Mouse (Mus musculus) midbrain, embryonic 15.5 days (tissue): ENCODE data around the gene Trappc6a. TPM values are rescaled to one million over a fixed set of nuclear protein-coding genes. Genes with fewer than 3 reads are reported as not detected.

Source experiments
- ATAC-seq: fragments of 200-750 bp; cut with Nextera tagmentation; replicated peaks from 2 replicates; pipeline ENCODE4 v1.8.0; 2017; ENCODE audit warnings: moderate TSS enrichment
- H3K27ac ChIP-seq: fragments of 300-500 bp; sonication (generic); 2 replicates; pipeline ENCODE4 v1.5.1; 2015; ENCODE audit warnings: mild to moderate bottlenecking, inconsistent platforms
- H3K27me3 ChIP-seq: fragments of 300-500 bp; sonication (generic); replicated peaks from 2 replicates; pipeline ENCODE4 v1.6.1; 2015; ENCODE audit warnings: inconsistent platforms
- H3K36me3 ChIP-seq: fragments of 300-500 bp; sonication (generic); replicated peaks from 2 replicates; pipeline ENCODE4 v1.6.1; 2015; ENCODE audit warnings: inconsistent platforms
- H3K4me1 ChIP-seq: fragments of 300-500 bp; sonication (generic); 2 replicates; pipeline ENCODE4 v1.6.1; 2015; ENCODE audit warnings: inconsistent platforms
- H3K4me2 ChIP-seq: fragments of 300-500 bp; sonication (generic); 2 replicates; pipeline ENCODE4 v1.6.1; 2015; ENCODE audit warnings: inconsistent platforms, mild to moderate bottlenecking, moderate library complexity
- H3K4me3 ChIP-seq: fragments of 300-500 bp; sonication (generic); 2 replicates; pipeline ENCODE4 v1.5.1; 2015; ENCODE audit warnings: mild to moderate bottlenecking, inconsistent platforms
- H3K9ac ChIP-seq: fragments of 300-500 bp; sonication (generic); 2 replicates; pipeline ENCODE4 v1.6.1; 2015; ENCODE audit warnings: mild to moderate bottlenecking, inconsistent platforms
- H3K9me3 ChIP-seq: fragments of 300-500 bp; sonication (generic); 2 replicates; pipeline ENCODE4 v1.6.1; 2016; ENCODE audit warnings: inconsistent platforms
- WGBS: fragments of 180-500 bp; shearing (Covaris S2); methylation state at CpG from one replicate; pipeline ENCODE4 v1.1.7; 2015; ENCODE audit warnings: mixed read lengths; 5-methylcytosine and 5-hydroxymethylcytosine counted together
- polyA plus RNA-seq: library from polyadenylated mRNA; unstranded; fragments of >200 nt; fragmentation: Nextera tagmentation; extraction: Ambion mirVana; gene quantifications from 2 replicates; pipeline ENCODE4 v1.2.1, GENCODE M21; 2015

Trappc6a gene
- polyA plus RNA-seq, 1 experiment from 2014 or later: 38.3 TPM

GRCm38 (mm10) chr7:19540771-19541566 lies 32.8 kb downstream of the Trappc6a start:
- Histone ChIP-seq H3K9me3 (no peaks in the 10 kb centered on the region), H3K27ac (no peak overlapping the region), H3K9ac (no peak overlapping the region), H3K4me1 (peaks cover 21% of the 10 kb centered on the region), H3K4me2 (no peak overlapping the region), H3K27me3 (no peaks in the 10 kb centered on the region), H3K4me3 (no peak overlapping the region), H3K36me3 (no peaks in the 10 kb centered on the region)
- ATAC-seq: no peak
- WGBS: 93% methylated on average over 2 of the region's 2 CpGs

- no peak overlapping the region for H3K9ac ChIP-seq
- H3K4me3 ChIP-seq: no peak overlapping the region
- ATAC-seq: peak; percentile 24; the same call in 1 of the 2 replicates
- WGBS: 58% methylated on average over 7 of the region's 7 CpGs
- no peaks in the 10 kb centered on the region for H3K27me3 ChIP-seq
- H3K36me3 ChIP-seq: no peaks in the 10 kb centered on the region
- H3K4me1 ChIP-seq: peaks cover 21% of the 10 kb centered on the region
- no peak overlapping the region for H3K4me2 ChIP-seq
- H3K27ac ChIP-seq: no peak overlapping the region
- no peaks in the 10 kb centered on the region for H3K9me3 ChIP-seq
Measured at GRCm38 (mm10) chr7:19541681-19542154, 33.5 kb downstream of the Trappc6a start.

GRCm38 (mm10) chr7:19542155-19542691 lies 34.0 kb downstream of the Trappc6a start:
- Histone ChIP-seq H3K27ac (no peak overlapping the region), H3K27me3 (no peaks in the 10 kb centered on the region), H3K4me3 (no peak overlapping the region), H3K4me2 (no peak overlapping the region), H3K9ac (no peak overlapping the region), H3K4me1 (peaks cover 21% of the 10 kb centered on the region), H3K9me3 (no peaks in the 10 kb centered on the region), H3K36me3 (no peaks in the 10 kb centered on the region)
- peak; percentile 59 for ATAC-seq
- 51% methylated on average over 8 of the region's 8 CpGs for WGBS

- 60% methylated on average over 6 of the region's 6 CpGs for WGBS
- H3K9ac ChIP-seq: no peak overlapping the region
- H3K27me3 ChIP-seq: no peaks in the 10 kb centered on the region
- no peak overlapping the region for H3K4me2 ChIP-seq
- no peaks in the 10 kb centered on the region for H3K9me3 ChIP-seq
- no peak for ATAC-seq
- H3K4me3 ChIP-seq: no peak overlapping the region
- no peaks in the 10 kb centered on the region for H3K36me3 ChIP-seq
- peaks cover 18% of the 10 kb centered on the region for H3K4me1 ChIP-seq
- H3K27ac ChIP-seq: no peak overlapping the region
Measured at GRCm38 (mm10) chr7:19543584-19543983, 35.4 kb downstream of the Trappc6a start.

- Histone ChIP-seq H3K27ac (no peak overlapping the region), H3K4me1 (peaks cover 18% of the 10 kb centered on the region), H3K9ac (no peak overlapping the region), H3K9me3 (no peaks in the 10 kb centered on the region), H3K36me3 (no peaks in the 10 kb centered on the region), H3K27me3 (no peaks in the 10 kb centered on the region), H3K4me2 (no peak overlapping the region), H3K4me3 (no peak overlapping the region)
- ATAC-seq: no peak
- WGBS: 68% methylated on average over 3 of the region's 3 CpGs
Measured at GRCm38 (mm10) chr7:19546007-19546406, 37.8 kb downstream of the Trappc6a start.

- Histone ChIP-seq H3K4me3 (no peak overlapping the region), H3K9me3 (no peaks in the 10 kb centered on the region), H3K27ac (no peak overlapping the region), H3K9ac (no peak overlapping the region), H3K4me2 (no peak overlapping the region), H3K36me3 (no peaks in the 10 kb centered on the region), H3K27me3 (no peaks in the 10 kb centered on the region), H3K4me1 (peaks cover 5% of the 10 kb centered on the region)
- ATAC-seq: no peak
- 71% methylated on average over 2 of the region's 2 CpGs for WGBS
Measured at GRCm38 (mm10) chr7:19547344-19547969, 39.3 kb downstream of the Trappc6a start.

GRCm38 (mm10) chr7:19549394-19549793 lies 41.2 kb downstream of the Trappc6a start:
- Histone ChIP-seq H3K4me2 (no peak overlapping the region), H3K27me3 (no peaks in the 10 kb centered on the region), H3K9ac (no peak overlapping the region), H3K4me3 (no peak overlapping the region), H3K9me3 (no peaks in the 10 kb centered on the region), H3K27ac (no peak overlapping the region), H3K36me3 (no peaks in the 10 kb centered on the region), H3K4me1 (no peaks in the 10 kb centered on the region; the same call in 1 of the 2 replicates)
- WGBS: 92% methylated on average over 10 of the region's 10 CpGs
- ATAC-seq: no peak

- no peak overlapping the region for H3K27ac ChIP-seq
- no peak for ATAC-seq
- 85% methylated on average over 5 of the region's 5 CpGs for WGBS
Measured at GRCm38 (mm10) chr7:19551634-19552033, 43.4 kb downstream of the Trappc6a start.

GRCm38 (mm10) chr7:19552443-19552842 lies 44.2 kb downstream of the Trappc6a start:
- no peak overlapping the region for H3K4me2 ChIP-seq
- H3K4me1 ChIP-seq: peaks cover 8% of the 10 kb centered on the region
- no peaks in the 10 kb centered on the region for H3K36me3 ChIP-seq
- H3K4me3 ChIP-seq: no peak overlapping the region
- no peak overlapping the region for H3K27ac ChIP-seq
- H3K27me3 ChIP-seq: no peaks in the 10 kb centered on the region
- 83% methylated on average over 2 of the region's 2 CpGs for WGBS
- H3K9ac ChIP-seq: no peak overlapping the region
- H3K9me3 ChIP-seq: no peaks in the 10 kb centered on the region
- no peak for ATAC-seq

More at GRCm38 (mm10) chr7:19551634-19552033, 43.4 kb downstream of the Trappc6a start:
- Histone ChIP-seq H3K4me3 (no peak overlapping the region), H3K9ac (no peak overlapping the region), H3K27me3 (no peaks in the 10 kb centered on the region), H3K4me1 (no peaks in the 10 kb centered on the region; the same call in 1 of the 2 replicates), H3K36me3 (no peaks in the 10 kb centered on the region), H3K4me2 (no peak overlapping the region), H3K9me3 (no peaks in the 10 kb centered on the region)

GRCm38 (mm10) chr7:19554168-19554567 lies 46.0 kb downstream of the Trappc6a start:
- peaks cover 25% of the 10 kb centered on the region for H3K4me1 ChIP-seq
- no peak overlapping the region for H3K9ac ChIP-seq
- H3K27ac ChIP-seq: no peak overlapping the region
- no peaks in the 10 kb centered on the region for H3K9me3 ChIP-seq
- H3K4me2 ChIP-seq: no peak overlapping the region
- H3K36me3 ChIP-seq: no peaks in the 10 kb centered on the region
- ATAC-seq: no peak
- WGBS: 69% methylated on average over 1 of the region's 1 CpGs
- H3K27me3 ChIP-seq: no peaks in the 10 kb centered on the region
- no peak overlapping the region for H3K4me3 ChIP-seq

- Histone ChIP-seq H3K4me2 (no peak overlapping the region), H3K4me3 (no peak overlapping the region), H3K9ac (no peak overlapping the region), H3K27ac (no peak overlapping the region), H3K27me3 (no peaks in the 10 kb centered on the region), H3K36me3 (no peaks in the 10 kb centered on the region), H3K4me1 (peaks cover 46% of the 10 kb centered on the region), H3K9me3 (no peaks in the 10 kb centered on the region)
- WGBS: 96% methylated on average over 2 of the region's 2 CpGs
- no peak for ATAC-seq
Measured at GRCm38 (mm10) chr7:19557086-19557485, 48.9 kb downstream of the Trappc6a start.

GRCm38 (mm10) chr7:19557982-19558900 lies 50.0 kb downstream of the Trappc6a start:
- Histone ChIP-seq H3K4me3 (no peak overlapping the region), H3K9ac (no peak overlapping the region), H3K36me3 (no peaks in the 10 kb centered on the region), H3K9me3 (no peaks in the 10 kb centered on the region), H3K4me2 (peak overlapping the region; percentile 97), H3K27ac (no peak overlapping the region), H3K4me1 (peaks cover 54% of the 10 kb centered on the region), H3K27me3 (no peaks in the 10 kb centered on the region)
- no peak for ATAC-seq
- WGBS: 95% methylated on average over 6 of the region's 6 CpGs
